Mouse (Mus musculus): ENCODE results near the gene Kctd7.

DNA sequence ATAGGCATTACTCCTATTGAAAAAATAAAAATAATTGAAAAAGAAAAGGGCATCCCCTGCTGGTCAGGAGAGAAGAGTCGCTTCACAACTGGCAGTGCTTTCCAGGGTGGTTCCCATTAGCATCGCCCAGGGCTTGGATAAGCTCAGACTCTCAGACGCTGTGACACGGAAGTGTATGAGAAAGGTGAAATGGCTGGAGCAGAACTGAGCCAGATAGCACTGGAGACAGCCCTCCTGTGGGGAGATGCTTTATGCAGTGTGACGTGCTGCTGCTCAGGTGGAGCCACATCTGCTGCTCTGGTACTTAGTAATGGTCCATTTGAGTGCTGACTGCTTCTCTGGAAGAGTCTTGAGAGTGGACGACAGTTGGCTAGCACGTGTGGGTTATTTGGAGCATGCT lies 35.7 kb downstream of the Kctd7 start:
- TF ChIP-seq POLR2A (IDR thresholded peaks at IDR 0.05; ENCODE audit: extremely low read depth, insufficient read depth, low read length) (no peak), CTCF (IDR thresholded peaks at IDR 0.05; ENCODE audit: extremely low read depth, insufficient read depth, low read length) (no peak)
